Mouse (Mus musculus) adrenal gland, adult (tissue): ENCODE measurements around the gene Pax3.

ENCODE experiments used
- DNase-seq, 2 experiments: peaks; one replicate each; pipeline ENCODE4 v3.0.0; 2022 to 2023; ENCODE audit warnings: low spot score in 1 of 2; ENCODE audit not compliant: inconsistent age in 2 of 2

The Pax3 gene

GRCm38 (mm10) chr1:78182954-78183353 lies 14.0 kb downstream of the Pax3 start:
- DNase-seq, result no peak

GRCm38 (mm10) chr1:78181882-78182281 lies 15.1 kb downstream of the Pax3 start:
- no peak for DNase-seq

- no peak for DNase-seq
Observed at GRCm38 (mm10) chr1:78172334-78172733, 24.6 kb downstream of the Pax3 start.

- no peak for DNase-seq
Observed at GRCm38 (mm10) chr1:78171671-78172070, 25.3 kb downstream of the Pax3 start.

DNA sequence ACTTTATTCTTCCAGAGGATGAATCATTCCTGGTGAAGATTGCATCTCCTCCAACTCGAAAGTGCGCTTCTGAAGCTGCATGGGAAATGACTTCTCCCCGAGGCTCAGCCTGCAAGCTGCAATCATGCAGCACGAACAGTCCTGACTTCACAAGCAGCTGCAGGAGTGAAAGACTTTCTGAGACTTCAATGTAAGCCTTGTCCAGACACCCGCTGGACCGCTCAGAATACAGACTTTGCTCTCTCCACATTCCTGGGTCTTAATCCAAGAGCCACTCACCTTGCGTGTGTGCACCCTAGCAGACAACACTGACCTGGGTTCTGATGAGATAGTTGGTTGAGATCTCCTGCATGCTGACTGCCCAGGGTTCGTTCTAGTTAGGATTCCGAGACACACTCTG lies 26.2 kb downstream of the Pax3 start:
- DNase-seq, result no peak

DNA sequence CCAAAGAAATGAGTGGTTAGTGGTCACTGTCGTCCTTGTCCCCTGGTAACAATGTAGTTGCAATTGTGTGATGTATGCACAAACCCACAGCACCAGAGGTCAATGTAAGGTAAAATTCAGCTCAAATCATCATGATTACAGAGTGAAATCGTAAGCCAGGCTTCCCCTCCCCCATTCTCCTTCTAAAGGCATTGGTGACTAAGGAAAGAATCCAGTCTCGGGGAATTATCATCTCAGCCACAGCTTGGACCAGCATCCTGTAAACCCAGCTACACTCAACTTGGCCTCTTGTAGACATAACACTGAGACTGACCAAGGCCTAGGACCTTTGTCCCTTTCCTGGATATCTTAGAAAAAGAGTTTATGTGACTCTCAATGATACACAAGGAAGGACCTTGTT lies 28.1 kb downstream of the Pax3 start:
- no peak for DNase-seq

- DNase-seq, result no peak
Observed at GRCm38 (mm10) chr1:78167577-78168286, 29.2 kb downstream of the Pax3 start.

DNA sequence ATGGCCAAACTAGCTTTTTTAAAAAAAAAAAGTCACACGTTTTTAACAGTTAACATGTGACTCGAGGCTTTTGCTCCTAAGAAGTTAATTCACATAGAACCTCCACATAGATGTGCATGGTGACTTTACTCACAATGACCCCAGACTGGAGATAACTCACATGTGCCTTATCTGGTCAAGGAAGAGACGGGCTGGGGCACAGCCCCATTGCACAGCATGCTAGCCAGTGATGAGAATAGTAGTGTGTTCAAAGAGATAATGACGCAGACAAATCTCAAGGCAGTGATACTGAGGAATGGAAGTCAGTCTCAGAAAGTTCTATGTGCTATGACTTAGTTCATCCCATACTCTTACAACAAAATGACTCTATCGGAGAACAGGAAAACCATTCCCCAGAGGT lies 35.2 kb downstream of the Pax3 start:
- DNase-seq, result no peak

DNA sequence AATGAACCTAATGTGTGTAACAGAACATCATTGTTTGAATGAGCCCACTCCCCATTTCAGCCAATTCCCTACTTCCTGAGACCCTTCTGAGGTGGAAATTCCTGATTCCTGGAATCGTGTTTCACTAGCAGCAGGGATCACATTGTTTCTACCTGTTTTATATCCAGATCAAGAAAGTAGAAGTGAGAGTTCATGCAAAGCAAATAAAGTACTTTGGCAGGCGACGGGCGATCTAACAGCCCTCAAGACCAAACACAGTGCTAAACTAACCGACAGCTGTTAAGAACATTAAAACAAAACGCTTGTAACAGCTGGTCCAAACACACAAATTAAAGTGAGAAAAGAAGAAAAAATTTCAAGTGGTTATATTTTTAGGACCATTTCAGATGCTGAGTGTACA lies 39.0 kb downstream of the Pax3 start:
- DNase-seq, result no peak

DNA sequence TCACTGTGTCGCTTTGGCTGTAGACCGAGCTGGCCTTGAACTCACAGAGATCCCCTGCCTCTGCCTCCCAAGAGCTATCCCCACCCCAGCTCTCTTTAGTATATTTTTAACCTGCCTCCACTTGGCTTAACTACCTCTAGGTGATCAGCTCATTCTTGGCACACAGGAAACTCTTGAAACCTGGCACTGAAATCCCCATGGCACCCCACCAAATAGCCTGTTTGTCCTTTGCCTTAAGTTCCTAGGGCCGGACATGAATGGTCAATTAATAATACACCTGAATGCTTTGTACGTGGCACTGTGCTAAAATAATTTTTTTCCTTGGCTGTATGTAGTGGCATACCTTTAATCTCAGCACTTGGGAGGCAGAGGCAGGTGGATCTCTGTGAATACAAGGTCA lies 41.1 kb downstream of the Pax3 start:
- no peak for DNase-seq

DNA sequence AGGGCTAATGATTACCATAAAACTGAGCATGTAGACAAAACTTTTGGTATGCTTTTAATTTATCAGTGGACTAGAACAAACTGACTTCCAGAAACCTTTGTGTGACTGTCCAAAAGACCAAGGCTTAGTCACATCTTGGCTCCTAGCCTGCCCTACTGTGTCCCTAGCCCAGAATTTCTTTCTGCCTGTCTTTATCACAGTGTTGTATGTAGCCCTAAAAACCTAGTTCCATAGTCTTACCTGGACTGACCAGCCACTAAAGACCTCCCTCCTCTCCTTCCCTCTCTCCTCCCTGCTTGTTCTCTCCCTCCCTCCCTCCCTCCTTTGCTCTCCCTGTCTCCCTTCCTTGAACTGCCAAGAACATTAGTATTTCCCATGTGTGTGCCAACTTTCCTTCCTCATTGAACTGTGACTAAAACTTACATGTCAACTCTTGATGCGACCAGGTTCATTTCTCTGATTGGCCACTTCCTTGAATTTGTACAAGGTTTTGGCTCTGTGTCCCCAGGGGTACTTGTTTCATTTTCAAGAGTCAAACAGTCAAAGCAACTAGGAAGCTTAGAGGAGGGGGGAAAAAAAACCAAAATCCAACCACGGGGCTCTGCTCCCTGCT lies 48.8 kb downstream of the Pax3 start:
- DNase-seq, result peak; percentile 11 to 48

DNA sequence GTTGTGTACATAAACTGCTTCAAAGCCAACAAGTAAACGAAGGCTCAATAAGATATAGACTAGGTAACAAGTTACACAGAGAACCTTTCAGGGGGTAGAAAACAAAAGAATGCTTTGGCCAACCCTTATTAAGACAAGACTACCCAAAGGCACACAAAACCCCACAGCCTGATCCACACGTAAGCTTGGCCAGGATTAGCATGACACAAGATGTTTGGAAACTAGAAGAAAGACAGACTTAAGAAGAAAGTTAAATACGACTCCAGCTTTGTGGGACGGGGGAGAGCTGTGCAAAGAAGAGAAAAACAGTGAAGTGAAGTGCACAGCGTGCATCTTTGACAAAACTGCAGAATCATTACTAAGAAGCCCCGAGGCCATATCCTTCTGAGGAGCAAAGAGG lies 53.5 kb downstream of the Pax3 start:
- no peak for DNase-seq

DNA sequence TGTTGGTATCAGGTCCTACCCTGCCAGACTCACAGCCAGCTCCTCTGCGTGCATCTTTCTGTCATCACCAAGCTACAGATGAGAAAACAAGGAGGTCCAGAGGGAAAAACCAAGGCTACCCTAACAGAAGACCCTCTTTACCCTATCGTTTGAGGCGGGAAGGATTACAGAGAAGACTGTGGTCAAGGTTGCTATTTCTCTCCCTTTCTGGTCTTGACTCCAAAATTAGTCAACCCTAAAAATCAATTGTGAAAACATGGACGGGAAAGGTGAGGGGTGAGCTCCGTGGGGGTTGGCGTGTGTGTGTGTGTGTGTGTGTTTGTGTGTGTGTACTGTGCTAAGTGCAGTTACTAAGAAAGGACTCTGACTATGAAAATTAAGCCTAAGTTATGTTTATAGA lies 54.0 kb downstream of the Pax3 start:
- no peak for DNase-seq

DNA sequence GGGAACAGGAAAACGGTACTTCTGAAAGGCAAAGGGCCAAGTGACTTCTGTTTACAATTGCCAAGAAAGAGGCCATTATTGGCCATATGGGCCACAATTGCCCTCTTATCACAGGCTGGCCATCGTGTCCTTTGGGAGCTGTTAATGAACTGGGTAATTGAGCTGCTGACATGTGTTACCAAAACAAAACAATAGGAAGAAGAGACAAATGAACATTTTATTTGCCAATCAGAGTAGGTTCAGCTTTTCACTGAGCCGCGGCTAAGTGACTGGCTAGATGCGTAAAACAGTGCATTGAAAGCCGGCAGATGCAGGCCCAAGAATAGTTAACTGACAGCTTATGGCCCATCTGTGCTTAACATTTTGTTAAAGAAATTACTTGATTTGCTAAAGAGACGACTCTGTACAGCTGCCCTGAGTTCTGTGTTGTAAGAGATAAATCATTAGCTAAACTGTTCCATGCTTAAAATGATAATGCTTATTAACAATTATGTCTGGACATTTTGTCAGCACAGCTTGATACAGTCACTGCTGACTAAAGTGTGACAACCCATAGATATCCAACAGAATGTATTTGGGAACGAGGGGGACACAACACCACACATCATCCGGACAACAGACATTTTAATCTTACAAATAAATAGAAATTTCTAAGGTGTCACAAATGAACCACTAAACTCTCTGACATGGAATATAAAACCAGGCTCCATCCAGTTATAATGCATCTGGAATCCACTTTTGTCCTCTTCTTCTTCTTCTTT lies 55.0 kb downstream of the Pax3 start:
- DNase-seq, result no peak

DNA sequence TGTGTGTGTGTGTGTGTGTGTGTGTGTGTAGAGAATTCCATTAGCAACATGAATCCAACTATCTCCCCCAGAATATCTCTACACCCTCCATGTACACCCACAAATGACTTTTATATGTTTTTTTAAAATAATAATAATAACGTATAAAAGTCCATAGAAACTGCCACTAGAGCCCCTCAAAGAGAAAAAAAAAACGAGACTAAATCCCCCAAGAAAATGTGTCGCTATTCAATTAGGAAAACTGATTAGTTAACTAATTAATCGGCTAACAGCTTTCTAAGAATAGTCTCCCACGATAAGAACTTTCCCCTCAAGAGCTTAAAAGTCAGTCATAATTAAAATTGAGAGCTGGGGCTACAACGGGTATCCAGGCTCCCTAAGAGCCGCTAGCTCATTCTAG lies 55.6 kb downstream of the Pax3 start:
- DNase-seq, result no peak

DNA sequence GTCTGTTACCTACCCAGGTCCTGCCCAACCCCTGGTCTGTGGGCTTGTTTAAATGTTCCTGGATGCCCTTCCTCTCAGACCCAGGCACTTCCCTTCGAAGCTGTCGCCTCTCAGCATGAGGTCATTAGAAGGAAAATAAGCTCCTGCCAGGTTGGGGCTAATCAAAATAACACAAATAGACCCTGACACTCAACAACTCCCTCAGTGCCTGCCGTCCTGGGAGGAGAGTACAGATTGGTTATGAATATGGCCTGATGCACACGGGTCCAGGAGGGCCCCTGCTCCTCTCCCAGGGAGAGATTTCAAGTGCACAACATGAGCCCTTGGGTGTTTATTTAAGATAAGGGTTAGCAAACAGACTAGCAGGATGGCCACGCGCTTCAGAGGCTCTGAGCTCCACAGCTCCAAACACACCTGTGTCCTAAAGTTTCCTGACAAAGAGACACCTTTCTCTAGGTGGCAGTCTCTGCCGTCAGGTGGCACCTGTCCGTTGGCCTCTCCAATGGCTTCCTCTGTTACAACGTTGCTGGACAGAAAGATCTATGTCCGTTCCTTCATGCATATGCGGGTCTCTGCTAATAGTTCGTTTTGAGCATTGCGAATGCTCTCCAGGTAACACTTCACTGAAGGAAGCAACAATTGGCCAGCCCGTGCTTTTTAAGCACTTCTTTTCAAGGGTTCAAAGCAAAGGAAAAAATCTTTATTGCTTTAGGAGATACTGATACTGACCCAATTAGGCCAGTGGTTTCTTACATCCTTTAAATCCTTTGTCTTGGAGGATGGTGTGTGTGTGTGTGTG lies 56.2 kb downstream of the Pax3 start:
- no peak for DNase-seq

DNA sequence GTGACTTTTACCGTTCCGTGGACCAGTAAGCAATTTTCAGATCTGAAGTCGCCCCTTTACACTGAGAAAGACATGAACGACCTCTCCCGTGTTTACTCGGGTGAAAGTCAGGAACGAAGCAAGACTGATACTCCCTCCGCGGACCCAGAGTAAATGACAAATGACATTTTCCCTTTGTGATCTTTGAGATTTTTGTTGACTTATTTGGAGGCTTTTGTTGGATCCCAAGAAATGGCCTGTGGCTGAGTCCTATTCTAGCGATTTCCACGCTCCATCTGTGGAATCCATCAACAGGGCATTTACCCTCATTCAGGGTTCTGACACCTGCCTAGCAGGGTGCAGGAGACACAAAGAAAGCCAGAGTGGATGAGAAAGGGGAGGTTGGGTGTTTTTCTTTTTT lies 57.6 kb downstream of the Pax3 start:
- DNase-seq, result no peak

DNA sequence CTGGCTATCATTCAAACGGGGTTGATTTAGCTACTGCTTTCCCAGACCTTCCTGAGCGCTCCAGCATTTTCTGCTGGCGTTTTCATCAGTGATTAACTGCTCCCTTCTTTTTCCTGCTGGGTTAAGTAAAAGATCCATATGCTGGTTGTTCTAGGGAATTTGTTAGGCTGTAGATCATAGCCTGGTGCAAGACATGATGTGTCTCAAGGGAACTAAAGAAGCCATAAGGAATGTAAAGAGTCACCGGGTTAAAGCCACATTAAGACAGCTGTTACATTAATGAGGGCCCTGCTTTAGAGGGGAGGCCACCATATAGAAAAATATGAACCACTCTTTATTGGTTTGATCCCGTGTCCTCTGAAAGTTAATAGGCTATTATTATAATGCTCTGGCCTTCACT lies 67.7 kb downstream of the Pax3 start:
- no peak for DNase-seq

DNA sequence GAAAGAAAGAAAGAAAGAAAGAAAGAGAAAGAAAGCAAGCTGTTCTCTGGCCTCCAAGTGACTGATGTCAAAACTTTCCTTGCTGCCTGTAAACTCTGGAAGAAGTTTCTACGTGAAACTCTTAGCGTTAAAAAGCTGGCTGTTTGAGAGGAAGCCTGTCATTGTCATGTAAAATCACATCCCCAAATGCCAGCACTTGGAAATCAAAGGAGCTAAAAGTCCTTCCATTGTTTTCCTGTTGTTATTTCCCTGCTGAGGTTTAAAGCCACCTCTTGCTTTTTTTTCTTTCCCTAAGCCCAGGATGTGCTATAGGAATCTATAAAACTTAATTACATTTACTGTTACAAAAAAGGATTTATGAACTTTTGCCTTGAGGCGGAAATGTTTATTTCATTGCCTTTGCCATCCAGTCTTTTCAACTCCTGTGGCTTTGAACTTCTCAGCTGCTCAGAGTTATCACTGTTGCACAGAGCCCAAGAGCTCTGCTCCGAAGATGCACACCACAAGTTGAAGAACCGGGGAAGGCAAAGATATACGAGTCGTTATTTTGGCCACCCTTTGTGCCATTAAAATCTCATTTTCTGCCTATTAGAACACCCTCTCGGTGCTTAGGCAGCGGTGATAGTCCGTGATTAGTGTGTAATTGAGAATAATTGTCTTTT lies 76.9 kb downstream of the Pax3 start:
- no peak for DNase-seq

DNA sequence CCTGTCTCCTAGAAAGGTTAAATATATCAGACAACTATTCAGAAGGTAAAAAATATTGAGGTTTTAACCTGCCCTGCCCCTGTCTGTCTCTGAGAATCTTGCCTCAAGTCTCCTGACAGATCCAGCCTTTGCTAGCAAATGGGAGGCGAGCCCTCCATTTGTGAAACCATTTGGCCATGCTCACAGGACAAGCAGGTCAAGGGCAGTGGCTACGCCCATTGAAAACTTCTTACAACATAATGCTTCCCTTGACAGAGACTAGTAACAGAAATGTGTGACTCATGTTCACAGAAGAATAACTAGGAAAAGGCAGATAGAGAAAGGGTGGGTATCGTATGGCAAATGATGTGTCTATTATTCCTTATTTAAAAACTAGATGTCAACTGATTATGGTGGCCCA lies 80.9 kb downstream of the Pax3 start:
- peak in 1 of 2 experiments; percentile 61 for DNase-seq

- DNase-seq, result no peak
Observed at GRCm38 (mm10) chr1:78110311-78110710, 86.6 kb downstream of the Pax3 start.
